Mouse (Mus musculus): Measurements from ENCODE around the gene Celsr2. TPM values are rescaled to one million over a fixed set of nuclear protein-coding genes. Genes with fewer than 3 reads are reported as not detected.

The Celsr2 gene
- polyA plus RNA-seq, 1 experiment = 1.5 TPM

GRCm38 (mm10) chr3:108423844-108424801 is 8.8 kb upstream of the Celsr2 start:
- 39% methylated on average over 11 of the region's 11 CpGs for whole genome bisulfite sequencing
- H3K27ac ChIP-seq (ENCODE audit: control insufficient read depth, insufficient read depth, low read depth, low read length, poor library complexity) = no peak overlapping the region
- H3K4me1 ChIP-seq (ENCODE audit: control insufficient read depth, insufficient read depth, low read length) = no peaks in the 10 kb centered on the region
- no peak overlapping the region for H3K4me3 ChIP-seq (replicated peaks; ENCODE audit: control insufficient read depth, low read depth, low read length)
- TF ChIP-seq CTCF (IDR thresholded peaks at IDR 0.05; ENCODE audit: control insufficient read depth, insufficient read depth, low read length) = no peak
- TF ChIP-seq POLR2A (IDR thresholded peaks at IDR 0.05; ENCODE audit: borderline replicate concordance, control insufficient read depth, low read depth, low read length) = no peak

DNA sequence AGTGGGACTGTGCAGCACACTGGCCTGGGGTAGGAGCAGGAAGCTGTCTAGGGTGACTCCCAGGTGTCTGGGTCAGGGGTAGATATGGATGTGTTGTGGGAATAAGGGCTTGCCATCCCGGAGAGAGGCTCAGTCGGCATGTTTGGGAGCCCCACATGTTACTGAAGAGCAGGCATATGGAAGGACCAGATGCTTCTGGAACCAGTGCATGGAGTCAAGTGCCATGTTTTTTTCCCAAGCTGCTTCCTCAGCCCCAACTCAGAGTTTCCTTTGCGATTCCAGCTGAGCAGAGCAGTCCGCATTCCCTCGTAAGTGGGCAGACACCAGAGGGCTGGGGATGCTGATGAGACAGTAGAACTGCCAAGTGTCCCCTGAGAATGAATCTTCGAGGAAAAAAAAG is 7.7 kb upstream of the Celsr2 start:
- no peak overlapping the region for H3K4me3 ChIP-seq (replicated peaks; ENCODE audit: control insufficient read depth, low read depth, low read length)
- no peak overlapping the region for H3K27ac ChIP-seq (ENCODE audit: control insufficient read depth, insufficient read depth, low read depth, low read length, poor library complexity)
- no peaks in the 10 kb centered on the region for H3K4me1 ChIP-seq (ENCODE audit: control insufficient read depth, insufficient read depth, low read length)
- TF ChIP-seq CTCF (IDR thresholded peaks at IDR 0.05; ENCODE audit: control insufficient read depth, insufficient read depth, low read length) (no peak), POLR2A (IDR thresholded peaks at IDR 0.05; ENCODE audit: borderline replicate concordance, control insufficient read depth, low read depth, low read length) (no peak)
- WGBS = 58% methylated on average over 6 of the region's 6 CpGs

DNA sequence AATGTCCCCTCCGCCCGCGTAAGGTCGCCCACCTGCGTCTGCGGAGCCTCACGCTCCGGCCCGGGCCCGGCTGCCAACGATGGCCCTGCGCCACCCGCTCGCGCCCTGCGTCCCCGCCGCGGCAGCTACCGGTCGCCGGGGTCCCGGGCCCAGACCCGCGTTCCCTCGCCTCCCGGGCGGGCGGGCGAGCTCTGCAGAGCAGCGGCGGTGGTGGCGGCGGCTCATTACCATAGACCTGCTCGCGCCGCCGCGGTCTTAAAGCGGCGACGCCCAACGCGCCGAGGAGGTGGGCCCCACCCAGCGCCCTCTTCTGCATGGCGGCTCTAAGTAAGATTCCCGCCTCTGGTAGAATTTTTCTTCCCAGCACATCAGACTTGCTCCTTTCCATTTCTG is 475 bp upstream of the Celsr2 start:
- no peak for TF ChIP-seq CTCF (IDR thresholded peaks at IDR 0.05; ENCODE audit: control insufficient read depth, insufficient read depth, low read length)
- TF ChIP-seq POLR2A (IDR thresholded peaks at IDR 0.05; ENCODE audit: borderline replicate concordance, control insufficient read depth, low read depth, low read length) = no peak
- Histone ChIP-seq H3K4me1 (ENCODE audit: control insufficient read depth, insufficient read depth, low read length) (no peaks in the 10 kb centered on the region), H3K4me3 (replicated peaks; ENCODE audit: control insufficient read depth, low read depth, low read length) (peak overlapping the region; percentile 40), H3K27ac (ENCODE audit: control insufficient read depth, insufficient read depth, low read depth, low read length, poor library complexity) (no peak overlapping the region)
- 1% methylated on average over 48 of the region's 48 CpGs for WGBS

DNA sequence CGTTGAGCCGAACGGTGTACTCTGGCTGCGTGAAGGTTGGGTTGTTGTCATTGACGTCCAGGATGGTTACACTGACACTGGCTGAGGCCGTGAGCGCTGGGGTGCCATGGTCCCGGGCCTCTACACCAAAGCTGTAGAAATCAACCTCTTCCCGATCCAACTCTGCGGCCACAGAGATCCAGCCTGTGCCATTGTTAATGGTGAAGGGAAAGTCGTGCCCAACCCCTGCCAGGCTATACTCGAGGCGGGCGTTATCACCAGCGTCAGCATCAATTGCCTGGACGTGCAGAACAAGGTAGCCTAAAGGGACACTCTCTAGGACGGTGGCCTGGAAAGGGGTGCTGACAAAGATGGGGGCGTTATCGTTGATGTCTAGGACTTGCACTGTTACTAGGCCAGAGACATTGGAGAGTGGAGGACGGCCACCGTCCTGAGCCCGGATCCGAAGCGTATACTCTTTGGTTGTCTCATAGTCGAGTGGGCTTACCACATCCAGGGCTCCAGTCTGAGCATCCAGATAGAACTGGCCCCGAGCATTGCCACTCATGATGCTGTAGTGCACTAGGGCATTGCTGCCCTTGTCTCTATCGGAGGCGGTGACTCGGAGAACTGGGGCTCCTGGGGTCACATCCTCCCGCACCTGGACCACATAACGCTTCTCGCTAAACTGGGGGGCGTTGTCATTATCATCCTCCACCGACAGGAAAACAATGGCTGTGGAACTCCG is 1.6 kb downstream of the Celsr2 start:
- WGBS = 92% methylated on average over 35 of the region's 35 CpGs

GRCm38 (mm10) chr3:108411754-108412121 is 3.6 kb downstream of the Celsr2 start:
- TF ChIP-seq POLR2A (IDR thresholded peaks at IDR 0.05; ENCODE audit: borderline replicate concordance, control insufficient read depth, low read depth, low read length) = no peak
- no peak for TF ChIP-seq CTCF (IDR thresholded peaks at IDR 0.05; ENCODE audit: control insufficient read depth, insufficient read depth, low read length)
- H3K4me3 ChIP-seq (replicated peaks; ENCODE audit: control insufficient read depth, low read depth, low read length) = no peak overlapping the region
- no peaks in the 10 kb centered on the region for H3K4me1 ChIP-seq (ENCODE audit: control insufficient read depth, insufficient read depth, low read length)
- 79% methylated on average over 8 of the region's 8 CpGs for WGBS
- H3K27ac ChIP-seq (ENCODE audit: control insufficient read depth, insufficient read depth, low read depth, low read length, poor library complexity) = no peak overlapping the region

More for the DNA sequence above, 1.6 kb downstream of the Celsr2 start:
- Histone ChIP-seq H3K27ac (ENCODE audit: control insufficient read depth, insufficient read depth, low read depth, low read length, poor library complexity) (no peak overlapping the region), H3K4me1 (ENCODE audit: control insufficient read depth, insufficient read depth, low read length) (no peaks in the 10 kb centered on the region), H3K4me3 (replicated peaks; ENCODE audit: control insufficient read depth, low read depth, low read length) (no peak overlapping the region)
- TF ChIP-seq POLR2A (IDR thresholded peaks at IDR 0.05; ENCODE audit: borderline replicate concordance, control insufficient read depth, low read depth, low read length) (no peak), CTCF (IDR thresholded peaks at IDR 0.05; ENCODE audit: control insufficient read depth, insufficient read depth, low read length) (no peak)

GRCm38 (mm10) chr3:108411026-108411753 is 4.2 kb downstream of the Celsr2 start:
- no peak overlapping the region for H3K27ac ChIP-seq (ENCODE audit: control insufficient read depth, insufficient read depth, low read depth, low read length, poor library complexity)
- 84% methylated on average over 5 of the region's 5 CpGs for WGBS
- H3K4me3 ChIP-seq (replicated peaks; ENCODE audit: control insufficient read depth, low read depth, low read length) = no peak overlapping the region
- H3K4me1 ChIP-seq (ENCODE audit: control insufficient read depth, insufficient read depth, low read length) = no peaks in the 10 kb centered on the region
- no peak for TF ChIP-seq POLR2A (IDR thresholded peaks at IDR 0.05; ENCODE audit: borderline replicate concordance, control insufficient read depth, low read depth, low read length)
- no peak for TF ChIP-seq CTCF (IDR thresholded peaks at IDR 0.05; ENCODE audit: control insufficient read depth, insufficient read depth, low read length)

- Histone ChIP-seq H3K27ac (ENCODE audit: control insufficient read depth, insufficient read depth, low read depth, low read length, poor library complexity) (no peak overlapping the region), H3K4me3 (replicated peaks; ENCODE audit: control insufficient read depth, low read depth, low read length) (no peak overlapping the region), H3K4me1 (ENCODE audit: control insufficient read depth, insufficient read depth, low read length) (no peaks in the 10 kb centered on the region)
- 73% methylated on average over 5 of the region's 5 CpGs for WGBS
- no peak for TF ChIP-seq POLR2A (IDR thresholded peaks at IDR 0.05; ENCODE audit: borderline replicate concordance, control insufficient read depth, low read depth, low read length)
- TF ChIP-seq CTCF (IDR thresholded peaks at IDR 0.05; ENCODE audit: control insufficient read depth, insufficient read depth, low read length) = no peak
These were observed 5.0 kb downstream of the Celsr2 start for GRCm38 (mm10) chr3:108410359-108410714.
